Mouse (Mus musculus): ENCODE results near the gene Dot1l. TPM values are rescaled to one million over a fixed set of nuclear protein-coding genes. Genes with fewer than 3 reads are reported as not detected.
A peak's percentile ranks its signal among the peaks of the same experiment; 100 is the strongest.
"Not testable (repeated sequence)": the region's sequence is repeated elsewhere in the genome, so short reads cannot be mapped to it uniquely, and the experiment has no call there.

Gene Dot1l
- polyA plus RNA-seq, 1 experiment from 2014 or later = 25.7 TPM

- ATAC-seq (ENCODE audit: insufficient number of reproducible peaks, low FRiP score) = no peak
- no peak overlapping the region for H3K4me2 ChIP-seq
- H3K27me3 ChIP-seq (replicated peaks) = no peaks in the 10 kb centered on the region
- H3K27ac ChIP-seq (ENCODE audit: poor library complexity, severe bottlenecking) = peak overlapping the region; percentile 18; the same call in 1 of the 2 replicates
- H3K9ac ChIP-seq = 0 out of 2 replicates have a peak overlapping the region, but pooled peaks have one; percentile 13
- peaks cover 14% of the 10 kb centered on the region for H3K4me1 ChIP-seq (replicated peaks)
- WGBS = 60% methylated on average over 8 of the region's 8 CpGs
- no peaks in the 10 kb centered on the region for H3K9me3 ChIP-seq (replicated peaks)
- H3K36me3 ChIP-seq = peaks cover 5% of the 10 kb centered on the region
- H3K4me3 ChIP-seq = no peak overlapping the region
These were observed 69.0 kb downstream of the Dot1l start for GRCm38 (mm10) chr10:80823847-80824643.

- H3K27ac ChIP-seq (ENCODE audit: poor library complexity, severe bottlenecking) = no peak overlapping the region
- peaks cover 22% of the 10 kb centered on the region for H3K4me1 ChIP-seq (replicated peaks)
- H3K9me3 ChIP-seq (replicated peaks) = no peaks in the 10 kb centered on the region
- no peak overlapping the region for H3K4me2 ChIP-seq
- no peaks in the 10 kb centered on the region for H3K27me3 ChIP-seq (replicated peaks)
- no peak for ATAC-seq (ENCODE audit: insufficient number of reproducible peaks, low FRiP score)
- H3K4me3 ChIP-seq = no peak overlapping the region
- H3K36me3 ChIP-seq = peaks cover 13% of the 10 kb centered on the region
- WGBS = 73% methylated on average over 2 of the region's 2 CpGs
- H3K9ac ChIP-seq = no peak overlapping the region
These were observed 69.8 kb downstream of the Dot1l start for GRCm38 (mm10) chr10:80824827-80825226.

GRCm38 (mm10) chr10:80826151-80827062 lies 71.4 kb downstream of the Dot1l start, which contains the start of gene Oaz1:
TSS of gene Oaz1 (plus strand) at chr10:80826656.
- under 1% methylated on average over 82 of the region's 82 CpGs for WGBS
- peak within 1 kb of the TSS; percentile 90 for H3K4me3 ChIP-seq
- peak; percentile 97 for ATAC-seq (ENCODE audit: insufficient number of reproducible peaks, low FRiP score)

GRCm38 (mm10) chr10:80827063-80827869 lies 72.3 kb downstream of the Dot1l start:
- H3K9me3 ChIP-seq (replicated peaks) = no peaks in the 10 kb centered on the region
- WGBS = 7% methylated on average over 29 of the region's 29 CpGs
- H3K27me3 ChIP-seq (replicated peaks) = no peaks in the 10 kb centered on the region
- H3K36me3 ChIP-seq = peaks cover 24% of the 10 kb centered on the region
- peak overlapping the region; percentile 90 for H3K4me3 ChIP-seq
- ATAC-seq (ENCODE audit: insufficient number of reproducible peaks, low FRiP score) = no peak
- peak overlapping the region; percentile 99 for H3K4me2 ChIP-seq
- peak overlapping the region; percentile 93 for H3K9ac ChIP-seq
- peaks cover 45% of the 10 kb centered on the region for H3K4me1 ChIP-seq (replicated peaks)
- H3K27ac ChIP-seq (ENCODE audit: poor library complexity, severe bottlenecking) = peak overlapping the region; percentile 94

More at GRCm38 (mm10) chr10:80826151-80827062, 71.4 kb downstream of the Dot1l start, which contains the start of gene Oaz1:
- no peaks in the 10 kb centered on the region for H3K9me3 ChIP-seq (replicated peaks)
- H3K9ac ChIP-seq = peak within 1 kb of the TSS; percentile 93
- H3K36me3 ChIP-seq = peaks cover 24% of the 10 kb centered on the region
- peak within 1 kb of the TSS; percentile 94 for H3K27ac ChIP-seq (ENCODE audit: poor library complexity, severe bottlenecking)
- peak within 1 kb of the TSS; percentile 99 for H3K4me2 ChIP-seq
- H3K4me1 ChIP-seq (replicated peaks) = peaks cover 37% of the 10 kb centered on the region
- H3K27me3 ChIP-seq (replicated peaks) = no peaks in the 10 kb centered on the region

GRCm38 (mm10) chr10:80827870-80828420 lies 72.9 kb downstream of the Dot1l start:
- no peak for ATAC-seq (ENCODE audit: insufficient number of reproducible peaks, low FRiP score)
- H3K4me2 ChIP-seq = peak overlapping the region; percentile 99

GRCm38 (mm10) chr10:80828587-80828986 lies 73.6 kb downstream of the Dot1l start:
- Histone ChIP-seq H3K36me3 (peaks cover 24% of the 10 kb centered on the region), H3K4me3 (peak overlapping the region; percentile 90), H3K4me2 (peak overlapping the region; percentile 99), H3K9ac (peak overlapping the region; percentile 93; the same call in 1 of the 2 replicates), H3K4me1 (replicated peaks) (peaks cover 45% of the 10 kb centered on the region)
- not testable (repeated sequence) for H3K27ac ChIP-seq (ENCODE audit: poor library complexity, severe bottlenecking); ATAC-seq (ENCODE audit: insufficient number of reproducible peaks, low FRiP score); H3K27me3 ChIP-seq (replicated peaks); H3K9me3 ChIP-seq (replicated peaks)
- 82% methylated on average over 7 of the region's 9 CpGs for WGBS

More at GRCm38 (mm10) chr10:80827870-80828420, 72.9 kb downstream of the Dot1l start:
- Histone ChIP-seq H3K9me3 (replicated peaks) (no peaks in the 10 kb centered on the region), H3K9ac (peak overlapping the region; percentile 93), H3K27ac (ENCODE audit: poor library complexity, severe bottlenecking) (no peak overlapping the region), H3K27me3 (replicated peaks) (peaks cover 3% of the 10 kb centered on the region; the same call in 1 of the 2 replicates), H3K4me3 (peak overlapping the region; percentile 90), H3K4me1 (replicated peaks) (peaks cover 45% of the 10 kb centered on the region), H3K36me3 (peaks cover 24% of the 10 kb centered on the region)
- 77% methylated on average over 10 of the region's 10 CpGs for WGBS

GRCm38 (mm10) chr10:80829359-80830278 lies 74.6 kb downstream of the Dot1l start:
- H3K9ac ChIP-seq = 0 out of 2 replicates have a peak overlapping the region, but pooled peaks have one; percentile 3
- 0 out of 2 replicates have a peak, but pooled peaks cover 5% of the 10 kb centered on the region for H3K9me3 ChIP-seq (replicated peaks)
- peaks cover 24% of the 10 kb centered on the region for H3K36me3 ChIP-seq
- H3K27ac ChIP-seq (ENCODE audit: poor library complexity, severe bottlenecking) = no peak overlapping the region
- no peak overlapping the region for H3K4me3 ChIP-seq
- no peak for ATAC-seq (ENCODE audit: insufficient number of reproducible peaks, low FRiP score)
- 50% methylated on average over 1 of the region's 1 CpGs for WGBS
- H3K27me3 ChIP-seq (replicated peaks) = peaks cover 20% of the 10 kb centered on the region
- peak overlapping the region; percentile 11; the same call in 1 of the 2 replicates for H3K4me2 ChIP-seq
- peaks cover 47% of the 10 kb centered on the region for H3K4me1 ChIP-seq (replicated peaks)

GRCm38 (mm10) chr10:80831136-80831535 lies 76.1 kb downstream of the Dot1l start:
- 0 out of 2 replicates have a peak overlapping the region, but pooled peaks have one; percentile 9 for H3K4me2 ChIP-seq
- no peak overlapping the region for H3K4me3 ChIP-seq
- H3K36me3 ChIP-seq = peaks cover 24% of the 10 kb centered on the region
- H3K4me1 ChIP-seq (replicated peaks) = peaks cover 52% of the 10 kb centered on the region
- no peak overlapping the region for H3K9ac ChIP-seq
- 7% methylated on average over 9 of the region's 9 CpGs for WGBS
- no peak overlapping the region for H3K27ac ChIP-seq (ENCODE audit: poor library complexity, severe bottlenecking)
- no peak for ATAC-seq (ENCODE audit: insufficient number of reproducible peaks, low FRiP score)
- H3K9me3 ChIP-seq (replicated peaks) = peaks cover 13% of the 10 kb centered on the region; the same call in 1 of the 2 replicates
- peaks cover 35% of the 10 kb centered on the region for H3K27me3 ChIP-seq (replicated peaks)

GRCm38 (mm10) chr10:80832818-80833217 lies 77.8 kb downstream of the Dot1l start:
- Histone ChIP-seq H3K4me2 (no peak overlapping the region), H3K36me3 (peaks cover 24% of the 10 kb centered on the region), H3K27ac (ENCODE audit: poor library complexity, severe bottlenecking) (no peak overlapping the region), H3K4me3 (no peak overlapping the region), H3K9me3 (replicated peaks) (peaks cover 13% of the 10 kb centered on the region; the same call in 1 of the 2 replicates), H3K9ac (no peak overlapping the region), H3K4me1 (replicated peaks) (peaks cover 63% of the 10 kb centered on the region), H3K27me3 (replicated peaks) (peaks cover 50% of the 10 kb centered on the region)
- ATAC-seq (ENCODE audit: insufficient number of reproducible peaks, low FRiP score) = no peak
- 60% methylated on average over 7 of the region's 7 CpGs for WGBS

Data from heart, embryonic 12.5 days (tissue).